Mouse (Mus musculus) gastrocnemius, adult 18-20 months (tissue): ENCODE data around the gene Asxl1. TPM values are rescaled to one million over a fixed set of nuclear protein-coding genes. Genes with fewer than 3 reads are reported as not detected.
"Not testable (repeated sequence)": the region's sequence is repeated elsewhere in the genome, so short reads cannot be mapped to it uniquely, and the experiment has no call there.

Source experiments
- DNase-seq: peaks from one replicate; pipeline ENCODE4 v3.0.0; 2021; ENCODE audit warnings: low spot score
- total RNA-seq, 2 experiments: library from RNA; stranded (reverse); gene quantifications; 2 replicates each; pipeline ENCODE4 v1.2.3; 2021

Asxl1 gene
- total RNA-seq, 2 experiments from 2014 or later, result 8.4 to 9.2 TPM

DNA sequence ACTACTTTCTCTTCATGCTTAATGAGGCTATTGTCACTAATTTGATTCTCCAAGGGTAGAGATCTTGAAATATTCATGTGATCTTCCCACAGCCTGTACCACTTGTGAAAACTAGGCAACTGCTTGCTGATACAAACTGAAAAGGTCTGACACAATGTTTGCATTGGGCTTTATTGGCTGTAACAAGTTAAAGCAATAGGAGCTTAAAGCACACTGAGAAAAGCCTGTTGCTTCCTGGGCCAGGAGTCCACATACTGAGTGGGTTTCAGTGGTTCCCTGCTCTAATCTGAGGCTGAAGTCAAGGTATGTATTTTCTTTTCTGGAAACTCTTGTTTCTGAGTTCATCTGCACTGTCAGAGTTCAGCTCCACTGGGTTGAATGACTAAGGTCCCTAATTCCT, 2.4 kb upstream of the Asxl1 start:
- no peak for DNase-seq

DNA sequence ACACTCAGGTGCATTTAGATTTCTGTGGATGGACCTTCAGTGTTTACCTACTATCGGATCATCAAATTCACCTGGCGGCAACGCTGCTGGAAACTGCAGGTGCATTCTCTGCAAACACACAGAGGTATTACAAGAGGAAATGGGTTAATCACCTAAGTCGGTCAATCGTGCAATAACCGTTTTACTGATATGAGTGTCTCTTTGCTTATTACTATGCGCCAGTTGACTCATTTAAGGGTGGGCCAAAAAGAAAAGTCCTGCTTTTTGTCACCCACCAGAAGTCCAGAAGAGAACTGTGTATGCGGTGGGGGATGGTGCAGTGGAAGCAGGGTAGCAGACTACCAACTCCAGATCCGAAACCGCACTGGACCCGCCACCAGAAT, 567 bp upstream of the Asxl1 start:
- DNase-seq, result no peak

DNA sequence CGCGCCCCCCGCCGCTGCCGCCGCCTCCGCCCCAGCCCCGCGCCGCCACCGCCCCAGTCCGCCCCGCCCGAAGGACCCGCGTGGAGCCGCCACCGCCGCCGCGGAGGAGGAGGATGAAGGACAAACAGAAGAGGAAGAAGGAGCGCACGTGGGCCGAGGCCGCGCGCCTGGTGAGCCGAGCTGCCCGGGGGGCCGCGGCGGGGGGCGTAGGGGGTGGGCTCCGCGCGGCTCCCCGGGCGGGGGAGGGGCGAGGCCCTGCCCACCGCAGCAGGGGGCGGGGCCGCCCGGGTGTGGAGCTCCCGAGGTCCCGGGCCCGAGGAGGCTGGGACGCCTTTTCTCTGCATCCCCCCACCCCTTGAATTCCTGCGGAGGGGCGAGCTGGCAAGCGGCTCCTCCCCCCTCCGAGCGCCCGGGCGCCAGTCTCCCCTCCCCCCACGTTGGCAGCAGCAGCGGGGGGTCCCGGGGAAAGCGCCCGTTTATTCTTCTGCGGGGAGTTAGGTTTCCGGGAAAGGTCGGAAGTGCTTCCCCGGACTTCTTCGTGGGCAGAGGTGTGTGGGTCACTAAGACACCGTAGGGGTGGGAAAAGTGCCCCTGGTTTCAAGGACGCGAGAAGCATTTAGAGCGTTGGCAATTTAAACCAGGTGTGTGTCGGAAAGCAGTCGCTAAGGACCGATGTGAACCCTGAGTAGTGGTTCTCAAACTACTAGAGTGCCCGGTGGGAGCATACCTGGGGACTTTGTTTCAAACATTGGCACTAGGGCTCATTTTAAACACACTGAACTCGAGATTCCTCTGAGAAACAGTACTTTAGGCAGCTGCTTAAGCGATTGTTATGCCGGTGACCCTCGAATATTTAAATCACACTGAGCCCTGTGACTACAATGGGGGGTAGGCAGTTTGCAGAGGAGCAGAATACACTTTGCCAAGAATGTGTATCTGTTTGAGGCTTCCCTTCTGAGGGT, 873 bp downstream of the Asxl1 start:
- DNase-seq, result peak; percentile 28

DNA sequence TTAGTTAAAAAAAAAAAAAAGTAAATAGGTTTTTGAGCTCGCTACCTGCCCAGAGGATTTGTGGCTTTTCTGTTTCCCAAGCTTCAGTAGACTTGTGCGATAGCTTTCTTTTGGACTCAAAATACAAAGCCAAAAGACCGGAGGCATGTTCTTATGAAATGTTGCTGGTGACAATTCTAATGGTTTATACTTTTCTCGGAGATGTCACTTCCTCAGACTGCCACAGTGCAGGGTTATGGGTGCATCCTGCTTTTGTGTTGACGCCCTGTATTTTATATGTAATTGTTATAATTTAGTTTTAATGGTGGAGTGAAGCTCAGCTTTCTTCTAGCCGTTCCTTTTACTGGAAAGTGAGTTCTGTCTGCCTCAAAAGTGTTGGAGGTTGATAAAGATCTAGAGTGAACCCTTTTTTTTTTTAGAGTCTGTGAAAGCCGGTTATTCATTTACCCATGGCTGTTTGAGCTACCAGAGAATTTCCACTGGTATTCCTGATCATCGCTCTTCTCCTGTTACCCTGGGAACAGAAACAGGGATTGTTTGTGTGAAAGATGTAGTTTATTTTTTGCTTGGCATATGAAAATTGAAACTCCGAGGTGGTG, 1.7 kb downstream of the Asxl1 start:
- DNase-seq, result no peak

DNA sequence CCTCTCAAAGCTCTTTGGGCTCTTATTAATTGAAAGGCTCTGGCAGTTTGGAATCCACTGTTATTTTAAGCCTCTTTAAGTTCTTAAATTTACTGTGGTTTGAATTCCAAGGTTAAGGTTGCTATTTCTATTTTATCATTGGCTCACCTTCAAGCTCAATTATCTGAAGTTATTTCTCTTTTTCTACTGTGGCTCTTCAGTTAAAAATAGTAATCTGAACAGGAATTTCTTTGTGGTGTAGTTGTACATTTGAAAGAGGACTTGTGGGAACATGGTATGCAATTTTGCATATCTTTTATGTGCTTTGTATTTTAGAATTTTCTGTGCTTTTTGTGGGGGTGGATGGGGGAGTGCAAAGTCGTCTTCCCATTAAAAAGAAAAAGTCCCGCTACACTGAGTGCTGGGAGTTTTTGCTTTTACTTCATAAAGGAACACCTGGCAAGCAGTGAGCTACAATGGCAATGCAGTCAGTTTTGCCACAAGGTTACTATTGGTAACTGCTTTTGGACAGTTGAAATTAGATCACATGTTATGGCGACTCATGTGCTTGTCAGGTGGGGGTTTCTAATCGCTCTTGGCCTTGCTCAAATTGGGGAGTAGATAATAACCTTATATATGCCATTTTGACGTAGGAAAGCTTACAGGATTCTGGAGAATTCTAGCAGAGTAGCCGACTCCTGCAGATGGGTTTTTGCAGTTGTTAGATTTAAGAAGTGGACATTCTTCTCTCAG, 2.6 kb downstream of the Asxl1 start:
- no peak for DNase-seq

DNA sequence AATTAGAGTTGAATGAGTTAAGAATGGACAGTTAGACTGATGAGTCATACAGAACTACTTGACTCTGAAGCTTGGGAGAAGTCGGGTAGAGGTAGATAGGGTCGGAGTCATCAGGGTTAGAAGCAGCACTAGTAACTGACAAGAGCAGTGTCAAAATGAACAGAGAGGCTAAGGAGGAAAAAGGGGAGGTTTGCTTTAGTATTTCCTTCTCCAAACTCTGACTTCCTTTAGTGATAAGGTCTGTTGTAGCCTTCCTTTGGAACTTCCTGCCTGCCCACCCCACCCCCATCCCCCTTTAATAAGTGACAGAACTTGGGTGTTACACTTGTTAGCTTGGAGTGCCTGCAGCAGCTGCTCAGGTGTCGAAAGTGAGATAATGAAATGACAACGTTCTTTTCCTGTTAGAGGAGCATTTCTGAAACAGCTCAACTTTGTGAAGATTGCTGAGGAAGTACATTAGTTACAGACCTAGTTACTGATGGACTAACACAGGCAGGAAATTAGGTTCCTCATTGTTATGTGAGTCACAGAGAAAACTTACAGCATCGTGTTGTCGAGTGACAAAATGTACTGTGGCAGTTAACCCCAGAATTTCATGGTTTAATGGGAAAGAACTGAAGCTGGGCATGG, 5.0 kb downstream of the Asxl1 start:
- no peak for DNase-seq

DNA sequence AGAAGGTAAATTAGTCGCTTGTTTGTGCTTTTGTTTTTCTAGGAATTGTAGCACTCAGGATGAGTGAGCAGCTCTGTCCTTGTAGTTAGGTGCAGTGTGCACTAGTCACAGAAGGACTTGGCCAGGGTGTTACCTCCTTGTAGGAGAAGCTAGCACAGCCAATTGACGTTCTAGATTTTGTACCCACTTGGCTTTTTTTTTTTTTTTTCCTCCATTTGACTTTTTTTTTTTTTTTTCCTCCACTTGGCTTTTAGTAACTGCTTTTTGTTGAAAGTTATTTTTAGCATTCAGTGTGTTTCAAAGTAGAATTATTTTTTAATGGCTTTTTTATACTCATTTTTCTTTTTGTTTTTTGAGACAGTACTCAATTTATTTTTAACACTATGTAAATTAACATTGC, 9.0 kb downstream of the Asxl1 start:
- DNase-seq, result no peak

DNA sequence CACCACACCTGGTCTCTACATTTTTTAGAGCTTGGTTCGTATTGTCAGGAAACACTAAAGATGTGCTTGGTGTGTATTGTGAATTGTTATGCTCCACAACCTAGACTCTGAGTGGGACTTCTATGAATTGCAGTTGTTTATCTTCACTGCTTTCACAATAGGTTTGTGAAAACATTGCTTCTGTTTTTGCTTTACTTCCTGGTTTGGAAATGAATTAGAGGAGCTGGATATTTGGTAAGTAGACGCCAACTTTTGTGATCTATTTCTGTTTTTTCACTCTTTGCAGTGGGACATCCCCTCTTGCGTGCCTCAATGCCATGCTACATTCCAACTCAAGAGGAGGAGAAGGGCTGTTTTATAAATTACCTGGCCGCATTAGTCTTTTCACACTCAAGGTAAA, 11.2 kb downstream of the Asxl1 start:
- no peak for DNase-seq

DNA sequence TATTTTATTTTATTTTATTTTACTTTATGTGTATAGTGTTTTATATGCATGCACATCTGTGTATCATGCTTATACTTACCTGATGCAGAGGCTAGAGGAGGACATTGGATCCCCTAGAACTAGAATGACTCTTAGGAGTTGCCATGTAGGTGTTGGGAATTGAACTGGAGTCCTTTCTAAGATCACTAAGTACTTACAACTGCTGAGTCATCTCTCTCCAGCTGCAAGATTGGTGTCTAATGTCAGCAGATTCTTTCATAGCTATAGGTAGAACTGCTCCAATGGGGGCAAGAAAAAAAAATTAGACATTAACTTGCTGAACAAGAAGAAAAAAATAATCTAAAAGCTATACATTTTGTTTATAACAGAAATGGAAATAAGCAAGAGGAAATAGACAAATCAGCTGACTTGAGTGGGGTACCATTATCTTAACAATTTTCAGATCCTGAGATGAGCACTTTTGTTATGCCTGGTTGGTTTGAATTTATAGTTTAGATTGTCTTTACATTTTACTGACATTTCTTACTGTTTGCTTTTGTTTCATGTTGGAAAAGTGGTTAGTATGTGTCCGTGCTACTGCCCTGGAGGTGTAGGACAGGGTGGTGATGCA, 15.6 kb downstream of the Asxl1 start:
- DNase-seq, result no peak

DNA sequence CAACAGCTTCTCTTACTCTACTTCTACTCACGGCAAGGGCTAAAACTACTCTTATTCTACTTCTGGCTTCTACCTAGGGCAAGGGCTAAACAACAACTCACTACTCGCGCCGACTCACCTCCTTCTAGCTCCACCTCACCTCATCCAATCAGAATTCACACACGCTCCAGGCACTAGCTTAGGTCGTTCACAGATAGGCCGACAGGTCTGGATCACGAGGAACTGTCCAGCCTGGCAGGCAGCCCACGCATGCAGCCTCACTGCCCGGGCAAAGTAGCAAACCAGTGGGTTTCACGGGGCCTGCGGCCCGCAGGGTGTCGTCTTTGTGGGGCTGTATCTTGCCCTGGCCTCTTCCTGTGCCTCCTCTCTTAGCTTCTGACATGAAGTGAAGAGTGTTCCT, 18.9 kb downstream of the Asxl1 start:
- not testable (repeated sequence) for DNase-seq

DNA sequence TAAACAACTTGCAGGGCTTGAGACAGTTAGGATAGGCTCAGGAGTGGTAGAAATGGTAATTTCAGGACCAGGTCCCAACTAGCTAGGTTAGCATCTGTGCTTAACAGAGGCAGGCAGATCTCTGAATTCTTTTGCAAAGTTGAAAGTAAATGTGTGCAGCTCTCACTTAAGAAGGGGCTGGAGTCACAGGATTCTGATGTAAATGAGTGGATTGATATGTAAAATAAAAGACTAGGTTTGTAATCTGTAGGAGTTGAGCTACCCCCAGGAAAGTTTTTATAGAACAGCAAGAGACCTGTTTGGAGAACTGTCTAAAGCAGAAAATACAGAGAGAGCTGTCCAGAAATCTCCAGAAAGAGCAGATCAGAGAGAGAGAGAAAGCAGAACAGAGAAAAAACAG, 25.2 kb downstream of the Asxl1 start:
- DNase-seq, result no peak

DNA sequence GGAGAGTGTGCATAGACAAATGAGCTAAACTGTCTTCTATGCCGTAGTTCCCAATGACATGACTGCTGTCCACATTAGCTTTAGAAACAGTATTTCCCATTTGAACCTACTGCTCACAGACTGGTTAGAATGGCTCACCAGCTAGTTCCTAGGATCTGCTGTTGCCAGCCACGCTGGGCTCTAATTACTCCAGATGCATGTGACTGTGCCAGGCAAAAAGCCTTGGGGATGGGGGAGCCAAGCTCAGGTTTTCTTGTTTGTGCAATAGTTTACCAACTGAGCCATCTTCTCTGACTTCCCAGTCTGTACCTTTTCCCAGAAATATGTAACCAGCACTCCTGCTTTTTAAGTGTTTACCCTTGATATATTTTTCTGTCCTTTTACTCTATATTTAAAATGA, 29.8 kb downstream of the Asxl1 start:
- peak; percentile 34 for DNase-seq

DNA sequence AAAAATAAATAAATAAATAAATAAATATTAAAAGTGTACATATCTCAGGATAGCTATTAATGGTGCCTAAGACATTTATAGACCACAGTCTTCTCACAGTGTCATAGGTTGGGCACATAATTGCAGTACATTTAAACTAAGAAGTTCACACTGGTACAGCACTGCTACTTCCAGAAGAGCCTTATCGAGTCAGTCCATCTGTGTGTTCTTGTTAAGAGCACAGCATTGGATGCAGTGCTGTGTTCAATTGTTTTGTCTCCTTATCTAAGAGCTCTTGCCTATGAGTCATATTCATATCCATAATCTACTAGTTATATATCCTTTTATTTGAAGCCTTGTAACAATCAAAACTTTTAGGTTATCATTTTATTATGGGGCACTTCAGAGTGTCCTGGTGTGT, 34.9 kb downstream of the Asxl1 start:
- no peak for DNase-seq

DNA sequence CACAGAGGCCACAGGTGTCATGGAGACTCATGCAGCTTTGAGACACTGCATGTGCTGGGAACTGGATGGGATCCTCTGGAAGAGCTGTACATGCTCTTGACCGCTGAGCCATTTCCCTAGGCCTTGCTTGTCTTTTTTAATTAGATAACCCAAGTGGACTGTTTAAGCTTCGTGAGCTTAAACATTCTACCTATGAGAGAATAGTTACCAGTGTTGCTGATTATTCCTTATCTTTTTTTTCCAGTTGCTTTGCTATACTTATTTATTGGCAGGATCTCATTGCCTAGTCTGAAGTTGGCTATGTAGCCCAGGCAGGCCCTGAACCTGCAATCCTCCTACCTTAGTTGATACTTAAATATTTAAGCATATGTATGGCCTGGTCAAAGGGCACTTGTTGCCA, 44.2 kb downstream of the Asxl1 start:
- DNase-seq, result no peak

DNA sequence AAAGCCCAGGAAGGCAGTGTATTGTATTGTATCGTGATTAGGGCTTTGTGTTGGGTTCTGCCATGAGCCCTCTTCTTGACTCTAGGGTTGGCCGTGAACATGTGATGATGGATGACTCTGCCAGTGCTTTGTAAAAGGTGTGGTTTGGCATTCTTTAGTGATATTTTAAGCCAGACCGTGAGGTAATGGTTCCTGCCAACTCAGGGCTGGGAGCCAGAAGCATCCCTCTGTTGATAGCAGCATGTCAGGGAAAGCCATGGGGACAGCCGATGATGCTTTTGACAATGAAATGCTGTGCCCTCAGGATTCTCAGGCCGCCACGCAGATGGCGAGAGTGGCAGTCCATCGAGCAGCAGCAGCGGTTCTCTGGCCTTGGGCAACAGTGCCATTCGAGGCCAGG, 47.4 kb downstream of the Asxl1 start:
- no peak for DNase-seq

DNA sequence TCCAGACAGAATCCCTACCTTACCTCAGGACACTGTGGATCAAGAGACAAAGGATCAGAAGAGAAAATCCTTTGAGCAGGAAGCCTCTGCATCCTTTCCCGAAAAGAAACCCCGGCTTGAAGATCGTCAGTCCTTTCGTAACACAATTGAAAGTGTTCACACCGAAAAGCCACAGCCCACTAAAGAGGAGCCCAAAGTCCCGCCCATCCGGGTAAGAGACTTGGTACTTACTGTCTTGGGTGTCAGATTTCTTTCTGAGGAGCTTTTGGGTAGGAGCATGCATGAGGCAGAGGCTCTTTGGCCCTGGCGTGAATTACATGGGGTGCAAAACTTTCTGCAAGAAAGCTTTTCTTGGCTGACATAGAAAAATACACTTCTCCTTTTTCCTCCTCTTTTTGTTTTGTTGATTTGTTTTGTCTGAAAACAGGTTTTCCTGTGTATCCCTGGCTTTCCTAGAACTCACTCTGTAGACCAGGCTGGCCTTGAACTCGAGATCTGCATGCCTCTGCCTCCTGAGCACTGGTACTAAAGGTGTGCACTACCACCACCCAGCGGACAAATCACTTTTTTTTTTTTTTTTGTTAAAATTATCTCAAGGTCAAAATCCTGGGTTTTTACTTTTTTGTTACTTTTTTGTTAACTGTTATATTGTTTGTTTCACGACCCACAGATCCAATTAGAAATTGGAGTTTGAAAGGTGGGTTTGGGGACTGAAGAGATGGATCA, 52.3 kb downstream of the Asxl1 start:
- DNase-seq, result no peak

DNA sequence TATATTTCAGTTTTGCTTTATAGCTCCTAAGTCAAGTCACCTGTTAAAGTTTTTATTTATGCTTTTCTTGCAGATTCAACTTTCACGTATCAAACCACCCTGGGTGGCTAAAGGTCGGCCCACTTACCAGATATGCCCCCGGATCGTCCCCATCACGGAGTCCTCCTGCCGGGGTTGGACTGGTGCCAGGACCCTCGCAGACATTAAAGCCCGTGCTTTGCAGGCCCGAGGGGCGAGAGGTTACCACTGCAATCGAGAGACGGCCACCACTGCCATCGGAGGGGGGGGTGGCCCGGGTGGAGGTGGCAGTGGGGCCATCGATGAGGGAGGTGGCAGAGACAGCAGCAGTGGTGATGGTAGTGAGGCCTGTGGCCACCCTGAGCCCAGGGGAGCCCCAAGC, 53.5 kb downstream of the Asxl1 start:
- DNase-seq, result no peak

DNA sequence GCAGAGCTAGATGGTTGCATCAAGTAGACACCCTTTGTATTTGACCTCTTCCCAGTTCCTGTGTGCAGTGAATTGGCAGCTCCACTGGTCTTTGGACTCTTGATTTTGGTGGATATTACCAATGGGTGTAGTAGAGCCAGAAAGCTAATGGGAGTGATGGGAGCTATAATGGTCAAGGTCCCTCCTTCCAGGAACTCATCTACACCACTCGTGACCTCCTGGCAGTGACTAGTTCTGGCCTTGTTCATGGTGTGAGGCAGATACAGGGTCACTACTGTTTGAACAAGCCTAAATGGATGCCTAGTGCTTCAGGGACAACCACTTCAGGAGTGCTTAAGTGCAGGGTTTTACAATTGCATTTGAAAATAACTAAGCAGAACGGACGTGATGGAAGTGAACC, 58.4 kb downstream of the Asxl1 start:
- DNase-seq, result no peak

DNA sequence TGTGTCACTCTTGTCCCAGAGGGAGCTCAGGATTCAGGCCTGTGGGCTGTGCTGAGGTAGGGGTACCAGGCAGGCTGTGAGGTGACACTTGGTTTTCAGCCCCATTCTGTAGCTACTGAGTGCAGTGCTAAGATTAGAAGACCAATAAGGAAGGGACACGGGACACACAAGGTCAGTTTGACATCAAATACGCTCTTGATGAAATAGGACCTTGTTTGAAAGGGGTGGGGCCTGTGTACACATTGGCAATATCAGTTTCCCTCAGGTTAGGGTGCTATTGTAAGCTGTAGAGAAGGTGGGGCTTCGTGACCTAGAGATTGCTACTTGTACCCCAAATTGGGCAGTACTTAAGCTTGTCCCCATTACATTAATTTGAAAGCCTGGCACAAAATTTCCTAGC, 59.3 kb downstream of the Asxl1 start:
- no peak for DNase-seq

DNA sequence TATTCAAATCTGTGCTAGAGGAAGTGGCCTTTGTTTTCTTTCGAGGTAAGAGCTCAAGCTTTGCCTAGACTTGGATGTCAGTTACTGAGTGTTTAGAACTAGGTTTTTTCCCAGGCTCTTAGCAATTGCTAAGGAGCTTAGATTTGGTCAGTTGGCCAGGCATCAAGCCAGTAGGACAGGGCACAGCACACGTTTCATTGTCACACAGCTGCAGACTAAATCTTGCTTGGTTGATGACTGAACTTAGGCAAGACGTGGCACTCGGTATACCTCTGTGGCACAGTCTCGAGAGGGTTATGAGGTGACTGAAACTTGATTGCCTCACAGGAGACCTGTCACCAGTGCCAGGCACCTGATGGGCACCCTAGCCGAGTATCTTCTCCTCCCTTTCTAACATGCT, 61.3 kb downstream of the Asxl1 start:
- DNase-seq, result no peak

DNA sequence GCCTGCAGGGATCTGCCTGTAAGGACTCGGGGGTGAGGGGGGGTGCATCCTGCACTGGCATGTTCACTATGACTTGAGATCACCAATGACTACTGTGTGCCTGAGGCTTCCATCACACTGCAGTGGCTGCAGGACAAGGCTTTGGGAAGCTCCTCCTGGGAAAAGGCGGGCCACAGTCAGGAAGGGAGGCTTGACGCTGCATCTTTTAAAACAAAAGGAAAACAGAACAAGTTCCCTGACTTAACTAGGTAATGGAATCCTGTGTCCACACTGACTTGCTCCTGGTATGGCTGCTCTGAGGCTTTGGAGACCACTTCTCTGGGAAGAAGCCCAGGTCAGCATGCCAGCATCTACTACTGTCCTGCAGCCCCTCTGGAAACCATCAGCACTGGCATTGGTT, 63.3 kb downstream of the Asxl1 start:
- no peak for DNase-seq
